Mouse (Mus musculus): ENCODE data around the gene Ifnk.

GRCm38 (mm10) chr4:35175566-35175965 lies 23.7 kb downstream of the Ifnk start:
- TF ChIP-seq SMC3 (IDR thresholded peaks at IDR 0.05; ENCODE audit: low read depth, low read length), result no peak
- TF ChIP-seq CTCF (IDR thresholded peaks at IDR 0.05 in 2 of 3, conservative IDR thresholded peaks at IDR 0.05 in 1 of 3; ENCODE audit: control insufficient read depth in 1 of 3, insufficient read depth in 1 of 3, low read depth in 2 of 3, low read length in 3 of 3, poor library complexity in 1 of 3, severe bottlenecking in 1 of 3), result no peak
- no peak for TF ChIP-seq ZC3H11A (IDR thresholded peaks at IDR 0.05; ENCODE audit: low read depth, low read length)
- no peak for TF ChIP-seq EP300 (IDR thresholded peaks at IDR 0.05; ENCODE audit: low read depth in 1 of 2, low read length in 2 of 2)
- TF ChIP-seq POLR2AphosphoS5 (IDR thresholded peaks at IDR 0.05; ENCODE audit: borderline replicate concordance, low read depth, low read length), result no peak
- no peak for TF ChIP-seq KAT2A (conservative IDR thresholded peaks at IDR 0.05; ENCODE audit: low read depth, low read length)
- no peak for TF ChIP-seq POLR2A (IDR thresholded peaks at IDR 0.05; ENCODE audit: control insufficient read depth in 1 of 2, insufficient read depth in 1 of 2, low read depth in 1 of 2, low read length in 2 of 2, poor library complexity in 1 of 2)
- TF ChIP-seq MAX (IDR thresholded peaks at IDR 0.05; ENCODE audit: low read length), result no peak
- no peak for TF ChIP-seq ZNF384 (IDR thresholded peaks at IDR 0.05; ENCODE audit: low read depth, low read length)
- TF ChIP-seq GABPA (IDR thresholded peaks at IDR 0.05; ENCODE audit: low read depth, low read length), result no peak
- no peak for TF ChIP-seq MAFK (IDR thresholded peaks at IDR 0.05; ENCODE audit: borderline replicate concordance, low read depth, low read length)
- TF ChIP-seq ELF1 (IDR thresholded peaks at IDR 0.05; ENCODE audit: low read depth, low read length), result no peak
- no peak for TF ChIP-seq MXI1 (IDR thresholded peaks at IDR 0.05; ENCODE audit: low read depth, low read length)
- TF ChIP-seq TAL1 (IDR thresholded peaks at IDR 0.05; ENCODE audit: low read length), result no peak
